Mouse (Mus musculus) heart, embryonic 15.5 days (tissue): ENCODE measurements around the gene Ptpa. TPM values are rescaled to one million over a fixed set of nuclear protein-coding genes. Genes with fewer than 3 reads are reported as not detected.
A peak's percentile ranks its signal among the peaks of the same experiment; 100 is the strongest.

Source experiments
- ATAC-seq: fragments of 200-750 bp; cut with Nextera tagmentation; replicated peaks from 2 replicates; pipeline ENCODE4 v1.8.0; 2017; ENCODE audit warnings: low read depth, moderate TSS enrichment; ENCODE audit not compliant: insufficient number of reproducible peaks, insufficient read depth, low FRiP score
- H3K27ac ChIP-seq: fragments of 300-500 bp; sonication (generic); 2 replicates; pipeline ENCODE4 v1.5.1; 2015; ENCODE audit warnings: mild to moderate bottlenecking, inconsistent platforms
- H3K27me3 ChIP-seq: fragments of 300-500 bp; sonication (generic); 2 replicates; pipeline ENCODE4 v1.6.1; 2015; ENCODE audit warnings: inconsistent platforms
- H3K36me3 ChIP-seq: fragments of 300-500 bp; sonication (generic); 2 replicates; pipeline ENCODE4 v1.6.1; 2015; ENCODE audit warnings: mild to moderate bottlenecking, inconsistent platforms
- H3K4me1 ChIP-seq: fragments of 300-500 bp; sonication (generic); replicated peaks from 2 replicates; pipeline ENCODE4 v1.6.1; 2015; ENCODE audit warnings: inconsistent platforms
- H3K4me2 ChIP-seq: fragments of 300-500 bp; sonication (generic); 2 replicates; pipeline ENCODE4 v1.6.1; 2015; ENCODE audit warnings: inconsistent platforms, mild to moderate bottlenecking, moderate library complexity
- H3K4me3 ChIP-seq: fragments of 300-500 bp; sonication (generic); 2 replicates; pipeline ENCODE4 v1.5.1; 2015; ENCODE audit warnings: mild to moderate bottlenecking, inconsistent platforms
- H3K9ac ChIP-seq: fragments of 300-500 bp; sonication (generic); 2 replicates; pipeline ENCODE4 v1.6.1; 2015; ENCODE audit warnings: mild to moderate bottlenecking, inconsistent platforms
- H3K9me3 ChIP-seq: fragments of 300-500 bp; sonication (generic); replicated peaks from 2 replicates; pipeline ENCODE4 v1.6.1; 2016; ENCODE audit warnings: inconsistent platforms
- WGBS: fragments of 180-500 bp; shearing (Covaris S2); methylation state at CpG from one replicate; pipeline ENCODE4 v1.1.7; 2015; ENCODE audit warnings: mixed read lengths; 5-methylcytosine and 5-hydroxymethylcytosine counted together
- polyA plus RNA-seq: library from polyadenylated mRNA; unstranded; fragments of >200 nt; fragmentation: Nextera tagmentation; extraction: Ambion mirVana; gene quantifications from 2 replicates; pipeline ENCODE4 v1.2.1, GENCODE M21; 2015

Gene Ptpa
- polyA plus RNA-seq, 1 experiment from 2014 or later, result 102 TPM

DNA sequence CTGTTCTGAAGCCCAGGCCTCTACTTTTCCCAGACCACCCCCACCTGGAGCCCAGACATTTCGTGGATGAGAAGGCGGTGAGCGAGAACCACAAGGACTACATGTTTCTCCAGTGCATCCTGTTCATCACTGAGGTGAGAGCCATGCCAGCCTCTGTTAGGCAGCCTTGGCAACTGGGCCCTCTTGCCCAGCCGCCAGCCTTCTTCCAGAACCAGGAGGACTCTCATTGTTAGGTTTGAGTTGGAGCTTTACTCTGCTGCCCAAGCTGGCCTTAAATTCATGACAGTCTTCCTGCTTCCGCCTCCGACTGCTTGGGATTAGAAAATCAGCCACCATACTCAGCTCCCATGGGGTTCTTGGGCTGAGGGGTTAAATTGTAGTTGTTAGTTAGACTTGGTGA, 23.8 kb downstream of the Ptpa start:
- Histone ChIP-seq H3K9me3 (no peaks in the 10 kb centered on the region), H3K4me2 (no peak overlapping the region), H3K27ac (peak overlapping the region; percentile 100), H3K27me3 (no peaks in the 10 kb centered on the region), H3K4me1 (peaks cover 55% of the 10 kb centered on the region), H3K4me3 (no peak overlapping the region), H3K36me3 (peaks cover 25% of the 10 kb centered on the region), H3K9ac (peak overlapping the region; percentile 53)
- no peak for ATAC-seq
- 83% methylated on average over 6 of the region's 6 CpGs for WGBS

DNA sequence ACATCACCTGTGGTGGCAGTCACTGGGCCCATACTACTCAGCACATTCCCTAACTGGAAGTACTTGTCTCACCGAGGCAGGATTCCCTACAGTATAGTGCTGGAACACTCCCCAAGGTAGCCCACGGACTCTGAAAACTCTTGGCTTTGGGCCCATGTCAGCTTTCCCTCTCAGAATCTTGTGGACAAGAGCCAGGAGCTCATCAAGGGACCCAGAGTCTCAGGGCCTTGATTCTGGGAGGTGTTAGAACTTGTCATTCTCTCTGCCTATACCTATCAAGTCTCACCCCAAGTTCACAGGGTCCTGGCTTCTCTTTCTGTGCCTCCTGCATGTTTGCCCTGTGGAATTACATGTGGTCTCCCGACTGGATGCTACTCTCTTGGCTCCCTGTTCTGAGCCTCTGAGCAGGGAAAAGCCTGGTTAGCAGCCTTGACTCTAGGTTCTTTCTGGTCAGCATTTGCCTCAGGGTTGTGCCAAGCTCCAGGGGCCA, 24.4 kb downstream of the Ptpa start:
- Histone ChIP-seq H3K27me3 (no peaks in the 10 kb centered on the region), H3K36me3 (peaks cover 25% of the 10 kb centered on the region), H3K4me3 (no peak overlapping the region), H3K4me2 (peak overlapping the region; percentile 78), H3K9ac (peak overlapping the region; percentile 53), H3K4me1 (peaks cover 60% of the 10 kb centered on the region), H3K27ac (peak overlapping the region; percentile 100), H3K9me3 (no peaks in the 10 kb centered on the region)
- 9% methylated on average over 3 of the region's 3 CpGs for WGBS
- no peak for ATAC-seq

DNA sequence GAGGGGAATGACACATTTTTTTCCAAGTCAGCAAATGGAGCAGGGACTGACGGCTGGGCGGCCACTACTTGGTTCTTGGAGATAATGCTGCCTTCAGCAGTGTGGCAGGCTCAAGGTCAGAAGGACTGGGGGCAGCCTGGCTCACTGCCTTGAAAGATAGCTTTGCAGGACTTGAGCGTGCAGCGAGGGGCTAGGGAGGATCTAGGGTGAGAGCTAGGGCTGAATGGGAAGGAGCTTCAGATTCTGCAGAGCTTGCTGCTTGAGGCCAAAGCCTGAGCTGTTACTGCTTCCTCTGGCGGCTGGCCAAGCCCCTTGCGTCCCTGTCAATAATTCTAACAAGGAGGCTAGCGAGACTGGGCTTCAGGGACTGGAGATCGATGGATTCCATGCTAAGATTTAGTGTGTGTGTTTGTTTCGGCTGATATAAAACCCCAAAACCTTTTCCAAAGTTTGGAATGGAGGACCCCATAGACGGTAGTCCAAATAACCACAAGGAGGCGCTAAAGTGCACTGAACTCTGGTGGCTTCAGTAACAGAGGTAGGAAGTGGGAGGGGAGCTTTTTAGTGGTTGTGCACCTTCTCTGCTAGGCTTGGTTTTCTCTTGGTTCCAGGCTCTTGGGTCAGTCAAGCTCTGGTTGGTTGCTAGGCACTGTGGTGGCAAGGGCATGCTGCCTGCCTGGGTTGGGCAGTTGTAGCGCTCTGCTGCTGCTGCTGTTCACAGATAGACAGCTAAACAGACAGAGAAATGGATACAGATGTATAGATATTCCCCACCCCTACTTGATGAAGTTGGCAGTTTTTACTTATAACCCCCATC, 25.1 kb downstream of the Ptpa start:
- peaks cover 25% of the 10 kb centered on the region for H3K36me3 ChIP-seq
- WGBS, result 5% methylated on average over 12 of the region's 12 CpGs

DNA sequence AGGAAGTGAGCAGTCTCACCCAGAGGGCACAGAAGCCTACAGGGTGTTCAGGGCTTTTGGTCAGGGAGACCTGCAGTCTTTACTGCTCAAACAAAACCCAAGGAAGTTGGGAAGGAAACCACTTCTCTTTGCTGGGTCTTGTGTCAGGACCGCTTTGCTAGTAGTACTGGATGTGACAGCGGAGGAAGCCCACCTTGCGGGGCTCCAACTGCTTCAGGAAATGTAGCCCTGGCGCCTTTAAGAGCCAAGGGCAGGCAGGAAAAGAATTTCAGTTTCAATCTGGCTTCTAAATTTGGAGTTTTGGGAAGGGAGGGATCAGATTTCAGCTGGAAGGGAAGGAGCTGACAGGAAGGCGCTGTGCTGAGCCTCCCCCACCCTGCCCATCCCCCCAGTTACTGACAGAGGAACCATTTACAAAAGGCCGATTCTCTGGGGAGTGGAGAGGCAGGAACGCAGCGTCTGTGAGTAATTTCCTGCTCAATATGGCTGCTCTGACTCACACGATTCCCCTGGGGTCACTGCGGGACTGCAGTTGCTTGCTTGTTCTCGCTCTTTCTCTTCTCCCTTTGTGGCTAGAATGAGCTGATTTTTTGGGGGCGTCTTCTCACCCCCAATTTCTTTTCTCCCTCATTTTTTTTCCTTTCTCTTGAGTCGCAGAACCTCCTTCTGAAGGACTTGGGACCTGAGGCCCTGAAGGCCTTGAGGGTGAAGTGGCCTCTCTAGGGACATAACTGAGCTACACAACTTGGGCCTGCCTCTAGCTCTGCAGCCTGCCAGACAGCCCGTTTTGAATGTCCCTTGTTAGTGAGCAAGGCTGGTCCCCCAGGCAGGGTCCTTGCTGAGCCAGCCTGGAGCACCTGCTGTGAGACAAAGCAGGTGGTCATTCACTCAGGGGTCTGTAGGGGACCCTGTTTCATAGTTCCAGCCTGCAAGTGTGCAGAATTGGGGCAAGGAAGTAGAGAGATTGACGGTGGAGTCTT, 26.0 kb downstream of the Ptpa start:
- peaks cover 27% of the 10 kb centered on the region for H3K36me3 ChIP-seq
- WGBS, result 7% methylated on average over 15 of the region's 15 CpGs
- peak overlapping the region; percentile 70 for H3K9ac ChIP-seq
- H3K27ac ChIP-seq, result peak overlapping the region; percentile 100
- no peaks in the 10 kb centered on the region for H3K9me3 ChIP-seq
- ATAC-seq, result peak; percentile 82
- peak overlapping the region; percentile 78 for H3K4me2 ChIP-seq
- peaks cover 74% of the 10 kb centered on the region for H3K4me1 ChIP-seq
- H3K27me3 ChIP-seq, result no peaks in the 10 kb centered on the region
- H3K4me3 ChIP-seq, result peak overlapping the region; percentile 43

More for the DNA sequence above, 25.1 kb downstream of the Ptpa start:
- Histone ChIP-seq H3K9me3 (no peaks in the 10 kb centered on the region), H3K9ac (peak overlapping the region; percentile 53), H3K4me3 (peak overlapping the region; percentile 43), H3K27ac (peak overlapping the region; percentile 100), H3K27me3 (no peaks in the 10 kb centered on the region), H3K4me2 (peak overlapping the region; percentile 78), H3K4me1 (peaks cover 66% of the 10 kb centered on the region)
- ATAC-seq, result peak; percentile 58

DNA sequence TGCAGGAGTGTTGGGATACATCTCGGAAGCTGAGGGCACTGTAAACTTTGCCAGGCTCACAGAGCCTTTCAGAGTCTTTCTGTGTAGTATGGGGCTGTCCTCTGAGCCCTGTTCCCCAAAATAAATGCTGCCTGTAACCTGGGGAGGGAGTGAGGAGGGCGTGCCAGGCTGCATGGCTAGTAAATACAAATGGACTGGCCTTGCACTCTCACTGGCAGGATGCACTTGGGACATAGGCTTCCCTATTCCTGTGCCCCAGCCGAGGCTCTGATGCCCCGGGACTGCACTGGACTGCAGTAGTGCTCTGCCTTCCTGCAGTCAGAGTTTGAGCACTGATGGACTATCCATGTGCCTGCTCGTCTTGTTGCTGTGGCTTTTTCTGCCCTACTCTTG, 26.7 kb downstream of the Ptpa start:
- Histone ChIP-seq H3K4me3 (peak overlapping the region; percentile 43), H3K9ac (peak overlapping the region; percentile 70), H3K9me3 (no peaks in the 10 kb centered on the region), H3K4me1 (peaks cover 81% of the 10 kb centered on the region), H3K27me3 (no peaks in the 10 kb centered on the region), H3K27ac (peak overlapping the region; percentile 100), H3K4me2 (peak overlapping the region; percentile 78), H3K36me3 (peaks cover 22% of the 10 kb centered on the region)
- ATAC-seq, result no peak
- 24% methylated on average over 5 of the region's 5 CpGs for WGBS

DNA sequence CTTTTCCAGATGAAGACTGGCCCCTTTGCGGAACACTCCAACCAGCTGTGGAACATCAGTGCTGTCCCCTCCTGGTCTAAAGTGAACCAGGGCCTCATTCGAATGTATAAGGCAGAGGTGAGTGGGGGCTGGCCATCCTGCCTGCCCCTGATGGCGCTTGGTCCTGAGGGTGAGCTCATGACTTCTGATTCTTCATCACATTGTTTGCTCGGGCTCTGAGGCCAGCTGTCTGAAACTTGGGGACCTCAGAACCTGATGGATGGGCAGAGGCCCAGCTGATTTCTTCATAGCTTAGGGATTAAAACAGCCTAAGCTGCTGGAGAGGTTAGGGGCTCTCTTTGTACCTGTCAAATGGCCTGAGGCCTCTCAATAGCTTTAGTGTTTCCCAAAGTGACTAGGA, 27.4 kb downstream of the Ptpa start:
- Histone ChIP-seq H3K4me1 (peaks cover 86% of the 10 kb centered on the region), H3K9me3 (no peaks in the 10 kb centered on the region), H3K36me3 (peaks cover 18% of the 10 kb centered on the region), H3K27me3 (no peaks in the 10 kb centered on the region), H3K9ac (peak overlapping the region; percentile 70), H3K27ac (peak overlapping the region; percentile 100), H3K4me2 (peak overlapping the region; percentile 78), H3K4me3 (peak overlapping the region; percentile 43)
- WGBS, result 46% methylated on average over 4 of the region's 4 CpGs
- no peak for ATAC-seq

DNA sequence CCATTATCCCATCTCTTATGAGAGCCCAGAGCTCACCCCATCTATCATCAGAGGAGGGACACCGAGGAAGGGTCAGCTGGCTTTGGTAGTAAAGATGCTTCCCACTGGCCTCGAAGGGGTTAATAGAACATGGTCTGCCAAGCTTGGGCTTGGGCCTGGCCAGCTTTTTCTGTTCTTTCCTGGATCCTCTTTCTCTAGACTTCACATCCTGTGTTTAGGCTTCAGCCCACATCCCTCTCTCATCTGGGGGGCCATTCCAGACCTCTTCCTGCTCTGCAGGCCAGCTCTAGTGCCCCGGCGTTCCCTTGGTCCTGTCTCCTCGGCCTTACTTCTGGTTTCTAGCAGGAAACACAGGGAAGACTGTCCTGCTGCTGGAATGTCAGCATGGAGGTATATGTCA, 28.2 kb downstream of the Ptpa start:
- no peak for ATAC-seq
- Histone ChIP-seq H3K9ac (peak overlapping the region; percentile 70; the same call in 1 of the 2 replicates), H3K4me1 (peaks cover 86% of the 10 kb centered on the region), H3K9me3 (no peaks in the 10 kb centered on the region), H3K4me3 (no peak overlapping the region), H3K4me2 (peak overlapping the region; percentile 78; the same call in 1 of the 2 replicates), H3K27me3 (no peaks in the 10 kb centered on the region), H3K27ac (peak overlapping the region; percentile 100), H3K36me3 (peaks cover 15% of the 10 kb centered on the region; the same call in 1 of the 2 replicates)
- 48% methylated on average over 5 of the region's 5 CpGs for WGBS

DNA sequence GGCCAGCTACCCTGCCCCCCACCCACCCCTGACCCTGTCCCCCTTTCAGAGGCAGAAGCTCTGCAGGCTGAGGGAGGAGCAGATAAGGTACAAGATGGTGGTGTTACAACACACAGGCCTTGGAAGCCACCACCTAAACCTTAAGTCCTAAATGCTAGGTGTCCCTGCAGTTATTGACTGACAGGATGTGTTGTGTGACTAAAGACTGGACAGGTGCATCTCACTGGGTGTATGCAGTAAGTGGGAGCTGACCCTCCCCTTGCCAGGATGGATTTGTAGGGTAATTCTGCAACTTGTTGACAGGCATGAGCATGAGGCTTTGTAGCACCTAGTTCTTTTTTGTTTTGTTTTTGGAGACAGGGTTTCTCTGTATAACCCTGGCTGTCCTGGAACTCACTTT, 28.6 kb downstream of the Ptpa start:
- H3K36me3 ChIP-seq, result peaks cover 17% of the 10 kb centered on the region
- peak overlapping the region; percentile 100 for H3K27ac ChIP-seq
- ATAC-seq, result no peak
- H3K9me3 ChIP-seq, result no peaks in the 10 kb centered on the region
- H3K4me2 ChIP-seq, result 0 out of 2 replicates have a peak overlapping the region, but pooled peaks have one; percentile 78
- peak overlapping the region; percentile 21; the same call in 1 of the 2 replicates for H3K9ac ChIP-seq
- peaks cover 83% of the 10 kb centered on the region for H3K4me1 ChIP-seq
- no peaks in the 10 kb centered on the region for H3K27me3 ChIP-seq
- no peak overlapping the region for H3K4me3 ChIP-seq

DNA sequence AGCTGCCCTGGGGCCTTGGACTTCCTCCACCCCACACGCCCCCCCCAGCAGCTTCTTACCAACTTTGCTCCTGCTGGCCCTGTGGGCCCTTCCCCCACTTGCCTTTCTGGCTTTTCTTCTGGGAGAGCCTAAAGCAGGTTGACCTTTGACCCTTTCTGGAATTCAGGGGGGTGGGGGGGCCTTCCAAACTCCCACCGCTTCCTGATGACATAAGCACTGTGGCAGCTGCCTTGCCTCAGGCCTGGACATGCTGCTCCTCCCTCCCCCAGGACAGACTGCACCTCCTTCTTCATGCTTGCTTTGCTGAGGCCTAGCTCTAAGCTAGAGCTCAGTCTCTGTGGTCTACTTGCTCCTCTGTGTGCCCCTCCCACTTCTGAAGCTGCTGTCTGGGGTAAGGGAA, 29.5 kb downstream of the Ptpa start:
- H3K36me3 ChIP-seq, result peaks cover 25% of the 10 kb centered on the region
- H3K27me3 ChIP-seq, result no peaks in the 10 kb centered on the region
- 0 out of 2 replicates have a peak, but pooled peaks cover 6% of the 10 kb centered on the region for H3K9me3 ChIP-seq
- H3K9ac ChIP-seq, result peak overlapping the region; percentile 25
- no peak overlapping the region for H3K4me3 ChIP-seq
- no peak for ATAC-seq
- peak overlapping the region; percentile 18; the same call in 1 of the 2 replicates for H3K4me2 ChIP-seq
- peaks cover 75% of the 10 kb centered on the region for H3K4me1 ChIP-seq
- WGBS, result 35% methylated on average over 2 of the region's 2 CpGs
- peak overlapping the region; percentile 100 for H3K27ac ChIP-seq

DNA sequence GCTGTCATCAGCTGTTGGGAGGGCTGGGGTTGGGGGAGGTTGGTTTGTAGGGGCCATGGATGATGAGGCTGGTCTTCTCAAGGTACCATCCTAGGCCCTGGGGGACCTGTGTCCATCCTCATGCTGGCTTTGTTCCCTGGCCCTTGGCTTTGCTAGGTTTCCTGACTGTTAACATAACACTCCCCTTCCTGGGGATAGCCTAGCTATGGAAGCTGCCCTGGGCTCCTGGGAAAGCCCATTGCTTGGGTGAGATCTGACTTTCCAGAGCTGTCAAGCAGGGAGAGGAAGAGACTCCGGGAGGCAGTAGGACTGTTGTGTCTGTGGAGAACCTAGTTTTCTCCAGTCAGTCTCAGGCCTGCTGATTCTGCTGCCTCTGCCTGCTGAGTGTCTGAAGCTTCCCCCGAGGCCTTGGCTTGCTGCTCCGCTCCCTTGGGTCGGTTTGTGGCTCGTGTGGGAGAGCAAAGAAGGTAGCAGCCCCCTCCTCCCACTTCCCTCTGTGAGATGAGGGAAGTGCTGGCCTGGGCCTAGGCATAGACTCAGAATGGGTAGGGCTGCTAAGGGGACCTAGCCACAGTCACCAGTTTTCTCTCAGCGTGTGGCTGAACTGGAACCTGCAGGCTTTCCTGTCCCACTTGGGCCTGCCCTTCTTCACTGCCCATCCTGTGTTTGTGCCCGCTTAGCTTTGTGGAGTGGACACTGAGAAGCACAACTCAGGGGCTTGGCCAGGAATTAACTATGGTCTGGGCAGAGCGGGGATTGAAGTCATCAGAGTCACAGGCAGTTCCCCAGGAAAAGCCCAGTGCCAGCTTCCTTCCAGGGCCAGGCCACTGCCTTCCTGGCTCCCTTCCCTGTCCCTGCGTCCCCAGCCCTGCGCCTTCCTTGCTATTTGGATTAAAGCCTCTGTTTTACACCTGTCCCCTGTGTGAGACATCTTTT, 31.3 kb downstream of the Ptpa start:
- H3K4me2 ChIP-seq, result no peak overlapping the region
- peak overlapping the region; percentile 100 for H3K27ac ChIP-seq
- H3K9me3 ChIP-seq, result 0 out of 2 replicates have a peak, but pooled peaks cover 7% of the 10 kb centered on the region
- peaks cover 26% of the 10 kb centered on the region for H3K36me3 ChIP-seq
- H3K27me3 ChIP-seq, result no peaks in the 10 kb centered on the region
- 0 out of 2 replicates have a peak overlapping the region, but pooled peaks have one; percentile 1 for H3K9ac ChIP-seq
- WGBS, result 68% methylated on average over 10 of the region's 10 CpGs
- no peak overlapping the region for H3K4me3 ChIP-seq
- H3K4me1 ChIP-seq, result peaks cover 58% of the 10 kb centered on the region
- ATAC-seq, result no peak
